Mouse (Mus musculus) common myeloid progenitor, adult 5-6 weeks (primary cell): ENCODE results near the gene Ect2l. TPM values are rescaled to one million over a fixed set of nuclear protein-coding genes. Genes with fewer than 3 reads are reported as not detected.
"Not testable (repeated sequence)": the region's sequence is repeated elsewhere in the genome, so short reads cannot be mapped to it uniquely, and the experiment has no call there.

Experiments
- ATAC-seq: replicated peaks from 2 replicates; pipeline ENCODE4 v1.8.0; 2016; ENCODE audit warnings: low read depth, mild to moderate bottlenecking, moderate TSS enrichment, inconsistent platforms; ENCODE audit not compliant: poor library complexity, severe bottlenecking
- total RNA-seq: library from RNA; stranded (forward); fragments of 200-1000, 187-1606 nt; gene quantifications from 2 replicates; pipeline ENCODE4 v1.2.3, GENCODE M21; 2017

Ect2l gene
- total RNA-seq, 1 experiment from 2014 or later: not detected

DNA sequence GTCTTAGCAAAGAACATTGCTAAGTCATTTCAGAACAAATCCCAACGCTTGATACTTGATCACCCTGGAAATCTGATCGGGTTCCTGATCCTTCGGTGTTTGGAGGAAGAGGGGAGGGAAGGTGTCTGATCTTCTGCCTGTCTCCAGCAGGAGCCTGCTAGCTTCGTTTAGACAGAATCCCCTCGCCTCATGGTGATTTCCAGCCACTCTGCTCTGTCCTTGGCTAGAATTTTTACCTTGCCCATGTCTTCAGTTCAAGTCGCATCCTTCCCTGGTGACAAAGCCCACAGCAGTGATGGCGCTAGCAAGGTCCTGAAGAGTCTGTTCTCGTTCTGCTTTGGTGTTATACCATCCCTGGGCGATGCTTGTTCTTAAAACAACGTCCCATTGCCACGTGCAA, 16.5 kb downstream of the Ect2l start:
- ATAC-seq: no peak

DNA sequence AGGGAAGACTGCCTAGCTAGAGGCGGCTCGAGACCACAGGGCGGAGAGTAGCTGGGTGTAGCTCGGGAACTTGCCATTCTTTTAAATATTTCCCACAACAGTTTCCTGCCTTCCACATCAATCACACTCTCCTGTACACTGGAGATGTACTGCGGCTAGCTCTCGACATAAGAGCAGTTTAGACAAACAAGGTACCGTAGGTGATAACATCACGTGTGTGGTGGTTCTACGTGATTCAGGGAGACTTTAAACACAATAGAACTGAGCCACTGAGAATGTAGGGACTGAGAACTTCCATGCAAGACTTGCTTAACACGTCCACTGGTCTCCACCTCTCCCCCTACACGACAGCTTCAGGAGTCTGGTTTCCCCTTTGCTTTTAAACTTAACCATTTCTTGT, 17.5 kb downstream of the Ect2l start:
- 0 out of 2 replicates have a peak, but pooled peaks have one; percentile 13 for ATAC-seq

DNA sequence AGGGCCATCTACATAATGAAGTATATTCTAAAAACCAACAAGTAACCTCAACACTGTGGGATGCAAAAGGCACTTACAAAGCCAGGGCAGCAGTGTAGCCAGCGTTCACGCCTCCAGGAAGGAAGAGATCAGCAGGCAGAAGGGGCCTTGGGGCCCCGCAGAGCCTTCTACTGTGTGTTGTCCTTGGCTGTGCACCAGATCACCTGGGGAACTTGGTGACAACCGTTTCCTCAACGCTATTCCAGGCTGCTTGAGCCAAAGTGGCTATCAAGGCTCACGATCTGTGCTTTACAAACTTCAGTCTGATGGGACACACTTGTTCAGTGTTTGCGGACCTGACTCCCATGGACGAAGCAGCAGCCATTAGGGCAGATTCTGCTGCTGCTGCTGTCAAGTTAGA, 19.0 kb downstream of the Ect2l start:
- ATAC-seq: peak; percentile 36; the same call in 1 of the 2 replicates

DNA sequence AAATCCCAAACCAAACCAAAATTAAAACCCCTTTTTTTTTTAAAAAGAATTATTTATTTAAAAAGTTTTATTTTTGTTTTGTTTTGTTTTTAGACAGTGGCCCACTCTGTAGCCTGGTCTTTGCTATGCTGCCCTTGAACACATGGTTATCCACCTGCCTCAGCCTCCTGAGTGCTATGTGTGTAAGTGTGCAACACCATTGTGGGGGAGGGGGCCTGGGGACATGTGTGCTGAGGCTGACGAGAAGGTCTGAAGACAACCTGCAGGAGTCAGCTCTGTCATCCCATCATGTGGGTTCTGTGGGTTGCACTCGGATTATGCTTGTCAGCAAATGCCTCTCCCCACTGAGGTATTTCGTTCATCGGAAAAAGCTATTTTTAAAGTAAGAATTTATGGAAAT, 21.2 kb downstream of the Ect2l start:
- no peak for ATAC-seq

DNA sequence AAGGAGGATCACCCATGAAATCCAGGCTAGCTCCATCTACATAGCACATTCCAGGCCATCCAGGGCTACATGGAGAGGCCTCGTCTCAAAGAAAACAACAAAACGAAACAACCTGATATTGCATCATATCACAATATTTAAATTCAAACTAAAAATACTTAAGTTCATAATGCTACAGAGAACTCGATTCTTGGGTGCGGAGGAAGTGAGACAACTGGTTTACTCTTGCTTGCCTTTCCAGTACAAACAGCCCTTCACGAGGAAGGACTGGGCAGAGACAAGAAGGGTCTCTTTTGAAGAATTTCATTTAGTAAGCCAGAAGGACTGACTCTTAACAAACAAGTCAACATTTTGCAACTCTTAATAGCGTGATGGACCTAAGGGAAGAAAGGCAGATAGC, 22.1 kb downstream of the Ect2l start:
- no peak for ATAC-seq

DNA sequence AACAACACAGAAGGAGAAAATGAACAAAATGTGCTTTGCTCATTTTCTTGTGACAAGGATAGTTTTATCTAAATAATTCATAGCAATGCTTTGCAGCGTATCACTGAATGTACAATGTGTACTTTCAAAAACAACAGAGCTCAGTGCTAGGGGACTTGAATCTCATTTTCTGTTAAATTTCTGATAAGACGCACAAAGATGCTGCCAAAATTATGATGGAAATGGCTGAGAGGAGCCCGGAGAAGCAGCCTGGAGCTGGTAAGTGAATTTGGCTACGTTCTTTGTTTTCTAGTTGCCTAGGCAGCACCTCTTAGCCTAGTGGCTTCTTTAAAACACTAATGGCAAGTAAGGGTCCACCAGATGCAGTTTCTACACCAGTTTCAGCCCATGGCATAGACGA, 28.4 kb downstream of the Ect2l start:
- no peak for ATAC-seq

DNA sequence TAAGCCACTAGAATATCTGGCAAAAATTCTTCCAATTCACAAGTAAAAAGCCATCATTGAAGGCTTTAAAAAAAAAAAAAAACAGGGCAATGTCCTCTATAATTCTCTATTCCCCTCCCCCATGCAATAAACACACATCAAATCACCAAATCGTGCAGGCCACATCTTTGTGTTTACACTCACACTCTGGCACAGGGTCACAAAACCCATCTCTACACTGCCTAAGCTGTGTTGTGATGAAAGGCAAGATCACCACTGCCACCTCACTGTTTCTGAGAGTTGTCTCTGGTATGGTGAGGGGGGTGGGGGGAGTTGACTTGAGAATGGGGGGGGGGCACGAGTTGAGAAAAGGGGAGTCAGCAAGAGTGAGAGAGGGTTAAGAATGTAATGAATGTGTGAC, 33.4 kb downstream of the Ect2l start:
- ATAC-seq: no peak

DNA sequence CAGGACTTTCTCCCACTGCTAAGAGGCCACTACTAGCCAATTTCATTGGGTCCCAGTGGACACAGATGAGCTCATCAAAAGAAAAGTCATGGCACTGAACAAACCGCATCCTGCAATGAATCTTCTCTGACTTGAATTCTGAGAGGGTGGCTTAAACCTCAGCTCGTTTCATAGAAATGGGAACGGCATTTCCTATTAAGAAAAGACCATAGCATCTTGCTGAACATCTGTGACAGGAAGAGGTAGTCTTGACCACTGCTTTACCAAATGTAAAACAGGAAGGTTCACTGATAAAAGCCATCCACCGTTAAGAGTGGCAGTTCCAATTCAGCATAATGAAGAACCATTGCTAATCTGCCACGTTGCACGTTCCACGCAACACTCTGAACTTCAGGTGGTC, 34.0 kb downstream of the Ect2l start:
- peak; percentile 64 for ATAC-seq

DNA sequence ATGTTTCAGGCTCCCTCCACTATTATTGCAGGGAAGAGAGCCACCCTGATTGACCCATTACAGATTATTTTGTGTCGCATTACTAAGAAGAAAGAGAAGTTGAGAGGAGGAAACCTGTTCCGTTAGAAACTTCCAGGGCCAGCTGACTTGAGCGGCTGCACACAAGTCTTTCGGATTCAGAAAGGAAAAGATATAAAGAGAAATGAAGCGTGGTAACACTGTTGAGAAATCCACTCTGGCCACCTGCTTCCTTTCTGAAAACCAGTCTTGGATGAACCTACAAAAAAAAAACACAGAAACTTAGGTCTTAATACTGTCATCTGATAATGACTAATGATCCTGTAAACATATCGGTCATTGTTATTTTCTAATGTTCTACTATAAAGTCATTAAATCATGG, 35.6 kb downstream of the Ect2l start:
- peak; percentile 67 for ATAC-seq

DNA sequence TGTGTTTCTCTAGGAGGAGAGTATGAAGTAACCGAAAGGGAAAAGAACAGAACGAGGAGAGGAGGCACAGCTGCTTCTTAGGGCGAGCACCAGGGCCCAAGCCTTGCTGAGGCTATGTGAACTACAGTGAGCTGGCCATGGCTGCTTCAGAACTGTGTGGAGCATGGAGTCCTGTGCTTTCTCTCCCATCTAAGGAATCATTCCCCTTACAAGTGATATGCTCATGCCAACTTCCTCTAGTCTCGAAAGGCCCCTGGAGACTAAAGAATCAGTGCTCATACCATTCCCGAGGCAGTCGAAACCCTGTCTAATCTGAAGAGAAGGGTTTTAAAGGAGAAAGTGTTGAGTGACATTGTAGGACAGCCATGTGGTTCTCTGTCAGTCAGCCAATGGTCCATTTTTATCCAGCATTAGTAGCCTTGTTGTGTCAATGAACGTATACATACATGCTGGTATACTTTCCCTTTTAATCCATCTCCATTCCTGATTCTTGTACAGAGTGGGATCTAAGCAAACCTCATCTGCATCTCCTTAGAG, 48.2 kb downstream of the Ect2l start:
- ATAC-seq: no peak

DNA sequence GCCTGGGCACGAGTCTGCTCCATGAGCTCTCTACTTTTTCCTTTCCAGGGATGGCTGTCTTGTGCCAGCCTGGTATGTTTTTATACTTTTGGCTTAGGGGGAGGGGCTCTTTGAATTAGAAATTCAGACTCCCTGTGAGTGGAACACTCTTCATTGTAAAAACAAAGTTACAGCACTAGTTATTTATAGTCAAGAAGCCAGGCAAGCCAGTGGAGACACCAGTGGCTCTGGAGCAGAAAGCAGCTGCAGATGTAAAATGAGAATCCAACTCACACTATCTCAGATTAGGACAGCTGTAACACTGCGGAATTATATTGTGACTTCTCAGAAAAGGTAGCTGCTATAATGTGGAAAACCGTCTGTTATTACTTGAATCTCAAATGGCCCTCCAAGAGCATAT, 63.5 kb downstream of the Ect2l start:
- ATAC-seq: no peak

DNA sequence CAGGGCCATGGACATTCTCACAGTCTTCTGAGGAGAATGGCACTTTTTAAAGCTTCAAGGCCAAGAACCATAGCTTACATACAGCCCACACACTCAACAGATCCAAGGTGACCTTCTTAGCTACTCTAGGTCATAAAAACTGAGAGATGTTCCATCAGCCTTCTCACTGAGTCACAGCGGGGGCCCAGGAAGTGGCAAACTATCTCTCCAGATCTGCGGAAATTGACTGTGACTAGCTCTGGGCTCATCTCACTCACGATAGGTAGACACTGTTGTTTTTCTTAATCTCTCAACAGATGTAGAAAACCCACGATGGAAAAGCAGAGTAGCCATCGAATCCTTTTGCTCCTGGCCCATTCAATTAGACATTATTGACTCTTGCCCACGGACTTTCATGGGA, 68.5 kb downstream of the Ect2l start:
- ATAC-seq: no peak

DNA sequence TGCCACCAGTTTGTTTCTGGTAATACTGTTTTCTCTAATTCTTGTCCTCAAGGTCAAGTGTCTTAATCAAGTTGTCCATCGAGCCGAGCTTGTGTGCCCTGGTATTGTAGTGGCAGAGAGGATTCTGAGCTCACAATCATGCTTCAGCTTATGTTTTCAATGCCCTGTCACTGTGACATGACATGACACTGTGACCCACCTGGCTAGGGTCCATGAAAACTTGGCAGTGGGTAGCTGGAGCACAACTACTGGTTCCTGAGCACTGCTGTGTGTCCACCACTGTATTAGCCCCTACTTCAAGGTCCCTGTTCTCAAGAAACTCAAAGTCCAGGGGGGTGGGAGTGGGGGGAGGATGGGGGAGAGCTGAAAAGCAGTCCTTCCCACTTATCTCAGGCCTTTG, 69.3 kb downstream of the Ect2l start:
- ATAC-seq: no peak

DNA sequence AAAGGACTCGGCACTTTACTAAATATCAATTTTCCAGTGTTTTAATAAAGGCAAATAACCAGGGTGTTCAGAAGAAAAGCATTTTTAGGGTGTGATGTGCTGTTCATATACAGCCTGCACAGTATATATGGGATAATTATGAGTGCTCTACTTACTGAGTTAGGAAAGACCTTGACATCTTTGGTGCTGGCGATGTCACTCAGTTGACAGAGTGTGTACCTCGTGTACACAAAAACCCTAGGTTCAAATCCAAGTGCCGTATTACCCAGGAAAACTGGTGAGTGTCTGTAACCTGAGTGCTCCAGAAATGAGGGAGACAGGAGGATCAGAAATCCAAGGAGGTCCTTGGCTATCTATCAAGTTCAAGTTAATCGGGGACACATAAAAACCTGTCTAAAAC, 71.1 kb downstream of the Ect2l start:
- no peak for ATAC-seq

DNA sequence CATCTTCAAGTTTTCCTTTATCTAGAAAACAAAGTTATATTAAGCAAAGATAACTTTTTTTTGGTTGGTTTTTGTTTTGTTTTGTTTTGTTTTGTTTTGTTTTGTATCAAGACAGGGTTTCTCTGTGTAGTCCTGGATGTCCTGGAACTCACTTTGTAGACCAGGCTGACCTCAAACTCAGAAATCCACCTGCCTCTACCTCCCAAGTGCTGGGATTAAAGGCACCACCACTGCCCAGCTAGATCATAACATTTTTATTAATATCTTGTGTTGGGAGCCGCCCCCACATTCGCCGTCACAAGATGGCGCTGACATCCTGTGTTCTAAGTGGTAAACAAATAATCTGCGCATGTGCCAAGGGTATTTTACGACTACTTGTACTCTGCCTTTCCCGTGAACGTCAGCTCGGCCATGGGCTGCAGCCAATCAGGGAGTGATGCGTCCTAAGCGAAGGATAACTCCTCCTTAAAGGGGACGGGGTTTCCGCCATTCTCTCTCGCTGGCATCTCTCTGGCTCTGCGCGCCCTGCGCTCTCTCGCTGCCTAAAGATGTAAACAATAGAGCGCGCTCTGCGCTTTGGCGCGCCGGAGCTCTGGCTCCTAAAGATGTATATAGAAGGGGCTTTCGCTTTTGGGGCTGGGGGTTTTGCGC, 71.7 kb downstream of the Ect2l start:
- not testable (repeated sequence) for ATAC-seq

DNA sequence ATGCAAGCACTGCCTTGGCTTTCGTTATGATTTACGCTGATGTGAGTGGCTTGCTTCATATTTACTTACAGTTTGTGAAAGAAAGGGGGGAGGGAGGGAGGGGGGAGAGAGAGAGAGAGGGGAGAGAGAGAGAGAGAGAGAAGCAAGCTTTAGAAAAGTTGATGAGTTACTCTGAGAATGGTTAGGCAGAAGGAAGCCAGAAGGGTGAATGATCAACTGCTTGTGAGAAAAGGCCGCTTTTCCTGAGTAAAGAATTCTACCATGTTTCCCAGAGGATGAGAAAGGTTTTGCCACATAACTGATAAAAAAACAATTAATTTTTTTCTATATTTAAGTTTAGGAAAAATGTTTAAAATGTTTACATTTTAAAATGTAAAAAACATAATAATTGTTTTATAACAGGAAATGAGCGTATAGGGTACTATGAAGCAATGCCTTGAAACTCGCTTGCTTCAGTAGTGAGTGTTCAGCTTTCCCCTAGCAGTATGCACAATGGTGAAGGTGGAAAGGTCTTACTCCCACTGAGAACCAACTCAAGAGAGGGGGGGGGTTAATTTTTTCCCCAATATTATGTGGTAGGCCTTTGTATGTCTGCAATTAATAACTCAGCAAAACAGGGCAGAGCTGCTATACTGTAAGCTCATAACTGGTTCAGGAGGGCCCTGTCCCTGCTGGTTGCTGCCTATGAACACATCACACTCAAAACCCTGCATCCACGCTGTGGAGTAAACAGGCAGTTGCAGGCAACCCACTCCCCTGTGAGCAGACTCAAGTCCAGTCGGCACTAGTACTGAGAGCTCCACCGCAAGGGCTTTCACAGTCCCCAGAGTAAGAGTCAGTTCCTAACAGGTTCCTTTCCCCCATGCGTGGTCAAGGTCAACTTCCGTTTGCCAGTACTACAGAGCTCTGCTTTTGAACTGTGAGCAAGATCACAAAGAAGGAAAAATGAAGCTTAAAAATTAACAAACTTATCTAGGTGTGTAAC, 78.7 kb downstream of the Ect2l start:
- 0 out of 2 replicates have a peak, but pooled peaks have one; percentile 36 for ATAC-seq

DNA sequence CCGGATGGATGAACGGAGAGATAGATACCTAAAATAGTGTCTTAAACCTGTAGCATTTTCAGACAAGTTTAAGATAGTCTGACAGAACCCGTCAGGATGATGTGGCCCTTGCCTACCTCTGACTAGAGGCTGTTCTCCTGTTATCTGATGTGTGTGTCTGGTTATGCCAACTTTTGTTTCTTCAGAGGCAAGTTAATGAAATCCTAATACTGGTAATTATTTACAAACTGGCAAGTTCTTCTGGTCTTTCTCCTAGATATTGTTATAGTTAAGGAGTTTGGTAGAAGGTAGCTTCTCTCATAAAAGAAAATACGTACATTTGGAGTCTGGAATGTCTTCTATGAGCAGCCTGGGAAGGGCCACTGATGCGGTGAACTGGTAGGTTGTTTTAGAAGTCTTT, 80.4 kb downstream of the Ect2l start:
- no peak for ATAC-seq

DNA sequence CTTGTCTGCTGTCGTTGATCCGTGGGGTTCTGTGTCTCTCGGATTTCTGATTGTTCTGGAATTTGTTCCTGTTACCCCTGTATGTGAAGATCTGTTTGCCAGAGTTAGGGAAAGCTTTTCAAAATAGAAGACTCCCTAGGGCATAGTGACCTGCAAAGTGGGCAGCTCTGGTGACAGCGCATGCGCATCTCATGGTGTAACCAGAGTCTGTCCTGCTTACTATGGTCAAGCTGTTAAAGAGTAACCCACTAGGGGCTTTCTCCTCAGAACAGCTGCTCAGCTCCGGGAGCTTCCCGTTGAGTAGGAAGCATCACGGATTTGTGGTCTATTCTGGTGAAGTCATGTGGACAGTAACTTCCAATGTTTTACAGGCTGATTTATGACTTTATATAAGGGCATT, 92.4 kb downstream of the Ect2l start:
- ATAC-seq: no peak

DNA sequence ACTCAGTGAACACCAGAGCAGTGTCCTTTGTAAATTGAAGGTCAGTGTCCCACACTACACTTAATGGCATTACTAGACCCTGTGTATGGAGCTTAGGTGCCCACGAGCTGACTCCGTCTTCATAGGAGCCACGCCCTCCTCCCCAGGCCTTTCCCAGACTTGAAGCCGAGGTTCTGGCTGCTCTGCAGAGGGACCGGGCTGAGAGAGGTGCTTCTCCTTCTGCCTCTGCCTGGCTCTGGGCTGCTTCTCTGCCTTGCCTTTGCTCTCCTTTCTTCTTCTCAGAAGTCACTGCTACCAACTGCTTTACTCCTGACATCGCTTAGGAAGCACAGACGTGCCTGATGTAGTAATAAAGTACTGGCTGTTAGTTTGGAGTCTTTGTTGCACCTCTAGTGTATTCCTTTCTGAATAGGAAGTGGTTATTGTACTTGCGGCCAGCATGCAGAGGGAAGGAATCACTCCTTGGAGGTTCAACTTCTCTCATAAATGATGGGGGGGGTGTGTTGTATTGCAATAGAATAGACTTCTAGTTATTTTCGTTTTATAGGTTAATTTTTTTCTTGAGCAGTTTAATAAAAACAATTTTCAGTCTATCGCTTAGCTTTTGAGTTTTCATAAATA, 97.1 kb downstream of the Ect2l start:
- peak; percentile 82 for ATAC-seq

DNA sequence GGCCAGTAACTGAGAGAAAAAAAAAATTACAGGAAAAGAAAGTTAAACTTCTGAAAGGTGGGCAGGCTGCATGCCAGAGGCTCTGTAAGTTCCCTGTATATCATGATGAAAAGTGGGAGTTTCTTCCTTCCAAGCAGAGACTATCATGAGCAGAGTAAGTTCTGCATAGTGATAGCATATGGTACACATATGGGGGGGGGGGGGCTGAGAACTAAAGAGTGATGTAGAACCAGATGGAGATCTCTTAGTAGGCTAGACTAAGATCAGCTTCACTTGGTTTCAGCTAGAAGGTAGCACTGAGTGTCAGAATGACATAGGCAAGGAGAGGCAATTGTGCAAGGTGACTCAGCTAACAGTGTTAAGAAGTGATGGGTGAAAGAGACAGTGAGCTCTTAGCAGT, 99.8 kb downstream of the Ect2l start:
- ATAC-seq: no peak

DNA sequence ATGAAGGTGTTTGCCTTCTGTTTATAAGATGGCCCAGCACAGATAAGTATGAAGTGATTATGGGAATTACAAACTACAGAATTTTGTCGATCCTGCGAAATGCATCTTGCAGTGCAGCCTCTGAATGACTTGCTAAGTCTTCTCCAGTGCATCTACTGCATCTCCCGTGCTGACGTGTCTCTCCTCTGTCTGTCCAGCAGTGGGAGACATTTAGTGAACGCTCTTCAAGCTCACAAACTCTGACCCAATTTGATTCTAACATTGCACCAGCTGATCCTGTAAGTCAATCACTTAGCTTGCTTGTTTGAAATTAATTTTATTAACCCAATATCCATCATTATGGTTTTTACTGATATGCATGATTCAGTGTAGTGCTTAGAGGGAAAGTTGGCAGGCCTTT, 103.2 kb downstream of the Ect2l start:
- ATAC-seq: peak; percentile 62; the same call in 1 of the 2 replicates
